Mouse (Mus musculus): ENCODE measurements around the gene Rhbdf1.

Rhbdf1 gene

GRCm38 (mm10) chr11:32221951-32222409 is at the start of gene Rhbdf1:
TSS of gene Rhbdf1 (minus strand) at chr11:32222300.
- DNase-seq (ENCODE audit: low read depth), result no peak

GRCm38 (mm10) chr11:32271178-32271577 is 49.1 kb upstream of the Rhbdf1 start:
- no peak for DNase-seq (ENCODE audit: low read depth)

- no peak for DNase-seq (ENCODE audit: low read depth)
Measured at GRCm38 (mm10) chr11:32268952-32269351, 46.9 kb upstream of the Rhbdf1 start.

GRCm38 (mm10) chr11:32267964-32268363 is 45.9 kb upstream of the Rhbdf1 start:
- DNase-seq (ENCODE audit: low read depth), result no peak

- DNase-seq (ENCODE audit: low read depth), result peak; percentile 85
Measured at GRCm38 (mm10) chr11:32267188-32267884, 45.2 kb upstream of the Rhbdf1 start, which contains the start of gene Nprl3. TSS of gene Nprl3 (minus strand) at chr11:32267707.

GRCm38 (mm10) chr11:32266776-32267175 is 44.7 kb upstream of the Rhbdf1 start:
- DNase-seq (ENCODE audit: low read depth), result no peak

GRCm38 (mm10) chr11:32266194-32266593 is 44.1 kb upstream of the Rhbdf1 start:
- no peak for DNase-seq (ENCODE audit: low read depth)

GRCm38 (mm10) chr11:32265117-32265738 is 43.1 kb upstream of the Rhbdf1 start:
- no peak for DNase-seq (ENCODE audit: low read depth)

GRCm38 (mm10) chr11:32262674-32263415 is 40.7 kb upstream of the Rhbdf1 start:
- DNase-seq (ENCODE audit: low read depth), result no peak

- no peak for DNase-seq (ENCODE audit: low read depth)
Measured at GRCm38 (mm10) chr11:32256566-32256965, 34.5 kb upstream of the Rhbdf1 start.

GRCm38 (mm10) chr11:32256146-32256545 is 34.0 kb upstream of the Rhbdf1 start:
- no peak for DNase-seq (ENCODE audit: low read depth)

- DNase-seq (ENCODE audit: low read depth), result no peak
Measured at GRCm38 (mm10) chr11:32253121-32253520, 31.0 kb upstream of the Rhbdf1 start.

GRCm38 (mm10) chr11:32250880-32251763 is 29.0 kb upstream of the Rhbdf1 start:
- DNase-seq (ENCODE audit: low read depth), result no peak

- no peak for DNase-seq (ENCODE audit: low read depth)
Measured at GRCm38 (mm10) chr11:32248350-32248749, 26.2 kb upstream of the Rhbdf1 start.

GRCm38 (mm10) chr11:32247068-32247467 is 25.0 kb upstream of the Rhbdf1 start:
- DNase-seq (ENCODE audit: low read depth), result no peak

GRCm38 (mm10) chr11:32245614-32246013 is 23.5 kb upstream of the Rhbdf1 start:
- no peak for DNase-seq (ENCODE audit: low read depth)

- DNase-seq (ENCODE audit: low read depth), result no peak
Measured at GRCm38 (mm10) chr11:32244617-32245016, 22.5 kb upstream of the Rhbdf1 start.

- no peak for DNase-seq (ENCODE audit: low read depth)
Measured at GRCm38 (mm10) chr11:32244064-32244463, 22.0 kb upstream of the Rhbdf1 start.

GRCm38 (mm10) chr11:32243205-32243955 is 21.3 kb upstream of the Rhbdf1 start:
- DNase-seq (ENCODE audit: low read depth), result no peak

GRCm38 (mm10) chr11:32242209-32242608 is 20.1 kb upstream of the Rhbdf1 start:
- DNase-seq (ENCODE audit: low read depth), result no peak

- DNase-seq (ENCODE audit: low read depth), result no peak
Measured at GRCm38 (mm10) chr11:32241391-32241790, 19.3 kb upstream of the Rhbdf1 start.

All from c-Kit-positive CD71-negative TER-119-negative erythroid progenitor cells, embryonic 14.5 days (primary cell).